Comparison of ENCODE assay signal across 8 mouse cellular contexts in genomic region chr2:9876621-9877325, GRCm38 (mm10). TPM values are rescaled to one million over a fixed set of nuclear protein-coding genes. Genes with fewer than 3 reads are reported as not detected.
DNase-seq lines count a peak whose midpoint lies in the region; ATAC-seq and TF ChIP-seq lines count a peak whose summit lies in the region.

No protein-coding gene starts in this region.

- H3K9me3 ChIP-seq in lung, postnatal 0 days (ENCODE audit: low read length) = no peaks in the 10 kb centered on the region
- no peaks in the 10 kb centered on the region for H3K9me3 ChIP-seq in forebrain, embryonic 12.5 days
- no peaks in the 10 kb centered on the region for H3K9me3 ChIP-seq in liver, embryonic 14.5 days (ENCODE audit: control insufficient read depth, low read length)

- 0 out of 2 replicates have a peak, but pooled peaks cover 6% of the 10 kb centered on the region for H3K4me1 ChIP-seq in lung, postnatal 0 days (ENCODE audit: insufficient read depth, low read depth, low read length)
- H3K4me1 ChIP-seq in forebrain, embryonic 12.5 days = peaks cover 46% of the 10 kb centered on the region
- H3K4me1 ChIP-seq in liver, embryonic 14.5 days (replicated peaks; ENCODE audit: control insufficient read depth in 2 of 2, insufficient read depth in 2 of 2, low read length in 1 of 2) = peaks cover 0 to 2% of the 10 kb centered on the region in 2 experiments; a peak in 2 of 4 replicates

- H3K9ac ChIP-seq in lung, postnatal 0 days (replicated peaks; ENCODE audit: low read depth) = no peak overlapping the region
- H3K9ac ChIP-seq in forebrain, embryonic 12.5 days = no peak overlapping the region
- H3K9ac ChIP-seq in liver, embryonic 14.5 days (replicated peaks) = no peak overlapping the region

- DNase-seq in lung, postnatal 0 days (ENCODE audit: low spot score) = no peak
- DNase-seq in lung, postnatal 36 days = no peak
- DNase-seq in liver, embryonic 14.5 days (ENCODE audit: low read depth in 3 of 3, low spot score in 3 of 3) = no peak
- peak; percentile 31 to 41 for DNase-seq in thymus, postnatal 10 days (ENCODE audit: low spot score in 2 of 2)
- no peak for DNase-seq in cerebellum, adult 9-11 months
- DNase-seq in right cerebral cortex, postnatal 4 days = no peak
- no peak for DNase-seq in spleen, postnatal 4 days (ENCODE audit: low spot score in 2 of 2)

- H3K4me3 ChIP-seq in lung, postnatal 0 days (ENCODE audit: low read depth, low read length) = peak overlapping the region; percentile 55
- H3K4me3 ChIP-seq in forebrain, embryonic 12.5 days (replicated peaks) = peak overlapping the region; percentile 23
- peak overlapping the region; percentile 55 for H3K4me3 ChIP-seq in liver, embryonic 14.5 days (ENCODE audit: insufficient read depth in 1 of 2, low read depth in 2 of 2, low read length in 2 of 2)

- H3K27me3 ChIP-seq in lung, postnatal 0 days (replicated peaks; ENCODE audit: insufficient read depth, low read length) = peaks cover 49% of the 10 kb centered on the region
- H3K27me3 ChIP-seq in forebrain, embryonic 12.5 days = peaks cover 96% of the 10 kb centered on the region
- H3K27me3 ChIP-seq in liver, embryonic 14.5 days (ENCODE audit: control insufficient read depth, insufficient read depth, low read length) = peaks cover 88% of the 10 kb centered on the region

- WGBS in lung, postnatal 0 days = 12% methylated on average over 31 of the region's 31 CpGs
- WGBS in forebrain, embryonic 12.5 days = under 1% methylated on average over 31 of the region's 31 CpGs
- 4% methylated on average over 31 of the region's 31 CpGs for WGBS in liver, embryonic 14.5 days (ENCODE audit: insufficient replicate concordance)

- no peak for TF ChIP-seq EP300 in lung, postnatal 0 days (IDR thresholded peaks at IDR 0.05)
- no peak for TF ChIP-seq EP300 in liver, embryonic 14.5 days (IDR thresholded peaks at IDR 0.05; ENCODE audit: low read depth)

- H3K4me2 ChIP-seq in lung, postnatal 0 days (replicated peaks; ENCODE audit: low read depth, low read length) = peak overlapping the region; percentile 97
- peak overlapping the region; percentile 33 for H3K4me2 ChIP-seq in forebrain, embryonic 12.5 days
- H3K4me2 ChIP-seq in liver, embryonic 14.5 days (ENCODE audit: low read depth) = peak overlapping the region; percentile 77

- H3K27ac ChIP-seq in lung, postnatal 0 days (ENCODE audit: low read length) = no peak overlapping the region
- H3K27ac ChIP-seq in forebrain, embryonic 12.5 days = no peak overlapping the region
- H3K27ac ChIP-seq in liver, embryonic 14.5 days = no peak overlapping the region

- no peak for ATAC-seq in lung, postnatal 0 days
- no peak for ATAC-seq in forebrain, embryonic 12.5 days (ENCODE audit: low FRiP score)
- no peak for ATAC-seq in liver, embryonic 14.5 days (ENCODE audit: insufficient read depth)

- no peak for TF ChIP-seq CTCF in lung, postnatal 0 days (IDR thresholded peaks at IDR 0.05)
- TF ChIP-seq CTCF in liver, embryonic 14.5 days (IDR thresholded peaks at IDR 0.05; ENCODE audit: low read depth) = no peak

- H3K36me3 ChIP-seq in lung, postnatal 0 days (ENCODE audit: insufficient read depth, low read length) = no peaks in the 10 kb centered on the region
- H3K36me3 ChIP-seq in forebrain, embryonic 12.5 days (replicated peaks) = no peaks in the 10 kb centered on the region
- no peaks in the 10 kb centered on the region for H3K36me3 ChIP-seq in liver, embryonic 14.5 days (replicated peaks; ENCODE audit: control insufficient read depth, insufficient read depth, low read depth)

RNA-seq across cellular contexts. Expression of gene 4930412O13Rik, which starts 4.3 kb away (rescaled TPM):
- polyA plus RNA-seq in lung, postnatal 0 days (2015; fragmentation: Nextera tagmentation; extraction: Ambion mirVana) = not detected in 2 replicates
- 0.45 TPM in 1 of 2 replicates, not detected in the other for polyA plus RNA-seq in forebrain, embryonic 12.5 days (2016; fragmentation: Nextera tagmentation; extraction: Ambion mirVana)
- polyA plus RNA-seq in liver, embryonic 14.5 days (2012; rRNA removed) = not detected in 2 replicates
- not detected in 2 replicates for polyA plus RNA-seq in liver, embryonic 14.5 days (2014; fragmentation: Nextera tagmentation; extraction: Ambion mirVana)

RNA-seq across cellular contexts. Expression of gene 9230102O04Rik, which starts 12.6 kb away (rescaled TPM):
- not detected in 2 replicates for polyA plus RNA-seq in lung, postnatal 0 days (2015; fragmentation: Nextera tagmentation; extraction: Ambion mirVana)
- 0.50 TPM in 1 of 2 replicates, not detected in the other for polyA plus RNA-seq in forebrain, embryonic 12.5 days (2016; fragmentation: Nextera tagmentation; extraction: Ambion mirVana)
- not detected in 2 replicates for polyA plus RNA-seq in liver, embryonic 14.5 days (2012; rRNA removed)
- polyA plus RNA-seq in liver, embryonic 14.5 days (2014; fragmentation: Nextera tagmentation; extraction: Ambion mirVana) = not detected in 2 replicates

RNA-seq across cellular contexts. Expression of gene Gata3, which starts 13.1 kb away (rescaled TPM):
- polyA plus RNA-seq in lung, postnatal 0 days (2015; fragmentation: Nextera tagmentation; extraction: Ambion mirVana) = 2.4 and 2.7 TPM in 2 replicates
- polyA plus RNA-seq in forebrain, embryonic 12.5 days (2016; fragmentation: Nextera tagmentation; extraction: Ambion mirVana) = 3.2 and 10.9 TPM in 2 replicates
- 0.16 and 0.30 TPM in 2 replicates for polyA plus RNA-seq in liver, embryonic 14.5 days (2012; rRNA removed)
- polyA plus RNA-seq in liver, embryonic 14.5 days (2014; fragmentation: Nextera tagmentation; extraction: Ambion mirVana) = 0.38 and 0.63 TPM in 2 replicates

Comparison
In these comparisons a context has a peak if more than half of its experiments do, and no peak if none do; other contexts are left out.
1. DNase-seq: peak in thymus, postnatal 10 days (2 of 2); none in lung, postnatal 0 days (single experiment), lung, postnatal 36 days (single experiment), liver, embryonic 14.5 days (0 of 3), cerebellum, adult 9-11 months (single experiment), right cerebral cortex, postnatal 4 days (single experiment) and spleen, postnatal 4 days (0 of 2).
2. H3K4me2 ChIP-seq: peak in every context shown above with its lines; median percentile 97 in lung, postnatal 0 days; 77 in liver, embryonic 14.5 days; 33 in forebrain, embryonic 12.5 days.
3. Peak in every context shown above with its lines, with median percentiles within 50 percentile points of each other: H3K4me3 ChIP-seq.